Mouse (Mus musculus) spleen, embryonic (tissue): ENCODE measurements around the gene Cdh12.

ENCODE experiments used
- CTCF ChIA-PET: fragments of 350-600 bp; sonication (Branson Sonifier 250); formaldehyde crosslinking; loops from one replicate; lab custom pipeline; 2022; lab: Charles Lee

Gene Cdh12

GRCm38 (mm10) chr15:20696229-20696628, 247.2 kb downstream of the Cdh12 start:
- CTCF ChIA-PET, result no interaction called here

GRCm38 (mm10) chr15:20711859-20712258, 262.8 kb downstream of the Cdh12 start:
- CTCF ChIA-PET, result no interaction called here

GRCm38 (mm10) chr15:20772289-20772688, 323.2 kb downstream of the Cdh12 start:
- CTCF ChIA-PET, result no interaction called here

GRCm38 (mm10) chr15:20773423-20773822, 324.4 kb downstream of the Cdh12 start:
- CTCF ChIA-PET, result no interaction called here

GRCm38 (mm10) chr15:20796999-20797398, 347.9 kb downstream of the Cdh12 start:
- CTCF ChIA-PET, result no interaction called here

GRCm38 (mm10) chr15:20798541-20798940, 349.5 kb downstream of the Cdh12 start:
- CTCF ChIA-PET, result no interaction called here

GRCm38 (mm10) chr15:20835887-20836286, 386.8 kb downstream of the Cdh12 start:
- CTCF ChIA-PET, result no interaction called here

- CTCF ChIA-PET, result no interaction called here
These were observed 387.9 kb downstream of the Cdh12 start for GRCm38 (mm10) chr15:20836991-20837390.

GRCm38 (mm10) chr15:20841479-20841878, 392.4 kb downstream of the Cdh12 start:
- CTCF ChIA-PET, result no interaction called here

GRCm38 (mm10) chr15:20863076-20863475, 414.0 kb downstream of the Cdh12 start:
- CTCF ChIA-PET, result no interaction called here

- CTCF ChIA-PET, result interaction anchor here (0.6 kb wide), 1 partner anchor 25 kb away, joined by 3 read pairs; no protein-coding TSS in a partner anchor
These were observed 423.5 kb downstream of the Cdh12 start for GRCm38 (mm10) chr15:20872518-20872917.

- CTCF ChIA-PET, result no interaction called here
These were observed 427.9 kb downstream of the Cdh12 start for GRCm38 (mm10) chr15:20876993-20877392.

- CTCF ChIA-PET, result interaction anchor here (0.6 kb wide), 1 partner anchor 196 kb away, joined by 5 read pairs; no protein-coding TSS in a partner anchor
These were observed 444.4 kb downstream of the Cdh12 start for GRCm38 (mm10) chr15:20893471-20893870.

- CTCF ChIA-PET, result no interaction called here
These were observed 453.5 kb downstream of the Cdh12 start for GRCm38 (mm10) chr15:20902568-20902967.

- CTCF ChIA-PET, result no interaction called here
These were observed 479.2 kb downstream of the Cdh12 start for GRCm38 (mm10) chr15:20928221-20928620.

GRCm38 (mm10) chr15:20944000-20944399, 494.9 kb downstream of the Cdh12 start:
- CTCF ChIA-PET, result no interaction called here

- CTCF ChIA-PET, result no interaction called here
These were observed 518.4 kb downstream of the Cdh12 start for GRCm38 (mm10) chr15:20967463-20967862.

- CTCF ChIA-PET, result no interaction called here
These were observed 522.0 kb downstream of the Cdh12 start for GRCm38 (mm10) chr15:20971041-20971440.

- CTCF ChIA-PET, result no interaction called here
These were observed 551.5 kb downstream of the Cdh12 start for GRCm38 (mm10) chr15:21000541-21000940.

- CTCF ChIA-PET, result no interaction called here
These were observed 558.9 kb downstream of the Cdh12 start for GRCm38 (mm10) chr15:21007931-21008330.

- CTCF ChIA-PET, result interaction anchor here (0.6 kb wide), 1 partner anchor 288 kb away, joined by 5 read pairs; no protein-coding TSS in a partner anchor
These were observed 559.4 kb downstream of the Cdh12 start for GRCm38 (mm10) chr15:21008487-21008886.

GRCm38 (mm10) chr15:21008969-21009368, 559.9 kb downstream of the Cdh12 start:
- CTCF ChIA-PET, result interaction anchor here (0.6 kb wide), 1 partner anchor 287 kb away, joined by 5 read pairs; no protein-coding TSS in a partner anchor

- CTCF ChIA-PET, result interaction anchor here (0.5 kb wide), 1 partner anchor 11 kb away, joined by 5 read pairs; no protein-coding TSS in a partner anchor
These were observed 614.6 kb downstream of the Cdh12 start for GRCm38 (mm10) chr15:21063683-21064082.

- CTCF ChIA-PET, result no interaction called here
These were observed 620.2 kb downstream of the Cdh12 start for GRCm38 (mm10) chr15:21069264-21069663.
